Mouse (Mus musculus) liver, postnatal 0 days (tissue): ENCODE data around the gene Mgat4a. TPM values are rescaled to one million over a fixed set of nuclear protein-coding genes. Genes with fewer than 3 reads are reported as not detected.
A peak's percentile ranks its signal among the peaks of the same experiment; 100 is the strongest.

Source experiments
- ATAC-seq: fragments of 200-750 bp; cut with Nextera tagmentation; 2 replicates; pipeline ENCODE4 v1.8.0; 2017; ENCODE audit warnings: mild to moderate bottlenecking, moderate library complexity
- DNase-seq: peaks from one replicate; pipeline ENCODE4 v3.0.0-alpha.2; 2016
- H3K27ac ChIP-seq: fragments of 300-500 bp; sonication (generic); 2 replicates; pipeline ENCODE4 v1.5.1; 2014; ENCODE audit warnings: antibody characterized with exemption, moderate library complexity, mild to moderate bottlenecking, low read depth
- H3K27me3 ChIP-seq: fragments of 300-500 bp; sonication (generic); 2 replicates; pipeline ENCODE4 v1.6.1; 2014; ENCODE audit warnings: low read length, control low read depth, mixed read lengths; ENCODE audit not compliant: insufficient read depth
- H3K36me3 ChIP-seq: fragments of 300-500 bp; sonication (generic); replicated peaks from 2 replicates; pipeline ENCODE4 v1.6.1; 2014; ENCODE audit warnings: mild to moderate bottlenecking, control low read depth, low read length, moderate library complexity, mixed read lengths; ENCODE audit not compliant: insufficient read depth
- H3K4me1 ChIP-seq: fragments of 300-500 bp; sonication (generic); 2 replicates; pipeline ENCODE4 v1.6.1; 2014; ENCODE audit warnings: antibody characterized with exemption, mild to moderate bottlenecking, control low read depth; ENCODE audit not compliant: insufficient read depth
- H3K4me2 ChIP-seq: fragments of 300-500 bp; sonication (generic); 2 replicates; pipeline ENCODE4 v1.6.1; 2014; ENCODE audit warnings: low read depth, mild to moderate bottlenecking, low read length, moderate library complexity, mixed read lengths
- H3K4me3 ChIP-seq: fragments of 300-500 bp; sonication (generic); 2 replicates; pipeline ENCODE4 v1.5.1; 2014; ENCODE audit warnings: low read depth, low read length
- H3K9ac ChIP-seq: fragments of 300-500 bp; sonication (generic); replicated peaks from 2 replicates; pipeline ENCODE4 v1.6.1; 2014; ENCODE audit warnings: mild to moderate bottlenecking, moderate library complexity
- H3K9me3 ChIP-seq: fragments of 300-500 bp; sonication (generic); 2 replicates; pipeline ENCODE4 v1.6.1; 2016; ENCODE audit warnings: mild to moderate bottlenecking, control low read depth, low read length, mixed read lengths
- CTCF ChIP-seq: sonication (generic); IDR thresholded peaks from 2 replicates; pipeline ENCODE4 v1.5.1; 2016; ENCODE audit warnings: antibody characterized with exemption, low read depth
- EP300 ChIP-seq: IDR thresholded peaks from 2 replicates; pipeline ENCODE4 v1.6.1; 2016; ENCODE audit warnings: antibody characterized with exemption, low read depth, mild to moderate bottlenecking
- WGBS: fragments of 180-500 bp; shearing (Covaris S2); extraction: QIAGEN DNeasy Blood & Tissue Kit; methylation state at CpG from one replicate; pipeline ENCODE4 v1.1.7; 2014; ENCODE audit not compliant: insufficient replicate concordance; 5-methylcytosine and 5-hydroxymethylcytosine counted together
- polyA plus RNA-seq: library from polyadenylated mRNA; unstranded; fragments of >200 nt; fragmentation: Nextera tagmentation; extraction: Ambion mirVana; gene quantifications from 2 replicates; pipeline ENCODE4 v1.2.1, GENCODE M21; 2015

The Mgat4a gene
- polyA plus RNA-seq, 1 experiment from 2014 or later: 0.66 TPM

DNA sequence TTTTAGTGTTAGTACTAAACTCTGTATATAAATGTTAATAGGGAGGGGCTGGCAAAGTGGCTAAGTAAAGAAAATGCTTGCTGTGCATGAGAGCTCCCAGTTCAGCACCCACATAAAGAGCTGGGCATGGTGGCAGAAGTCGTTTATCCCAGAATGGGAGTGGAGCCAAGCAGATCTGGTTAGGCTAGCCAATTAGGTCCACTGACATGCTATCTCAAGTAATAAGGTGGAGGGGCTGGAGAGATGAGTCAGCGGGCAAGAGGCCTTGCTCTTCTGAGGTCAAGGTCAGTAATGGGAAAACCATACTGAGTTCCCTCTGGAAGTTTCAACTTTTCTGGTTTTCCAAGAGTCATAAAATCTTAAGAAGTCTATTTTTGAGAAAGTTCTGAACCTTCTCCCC is 111.9 kb downstream of the Mgat4a start:
- peak overlapping the region; percentile 96 for H3K9ac ChIP-seq
- no peak for DNase-seq
- H3K27me3 ChIP-seq: no peaks in the 10 kb centered on the region
- peak overlapping the region; percentile 81 for H3K4me2 ChIP-seq
- H3K4me1 ChIP-seq: peaks cover 19% of the 10 kb centered on the region
- TF ChIP-seq EP300 (no peak), CTCF (no peak)
- no peak for ATAC-seq
- WGBS: 29% methylated on average over 2 of the region's 2 CpGs
- peak overlapping the region; percentile 92 for H3K4me3 ChIP-seq
- peak overlapping the region; percentile 94 for H3K27ac ChIP-seq
- H3K9me3 ChIP-seq: 0 out of 2 replicates have a peak, but pooled peaks cover 6% of the 10 kb centered on the region
- H3K36me3 ChIP-seq: peaks cover 39% of the 10 kb centered on the region

DNA sequence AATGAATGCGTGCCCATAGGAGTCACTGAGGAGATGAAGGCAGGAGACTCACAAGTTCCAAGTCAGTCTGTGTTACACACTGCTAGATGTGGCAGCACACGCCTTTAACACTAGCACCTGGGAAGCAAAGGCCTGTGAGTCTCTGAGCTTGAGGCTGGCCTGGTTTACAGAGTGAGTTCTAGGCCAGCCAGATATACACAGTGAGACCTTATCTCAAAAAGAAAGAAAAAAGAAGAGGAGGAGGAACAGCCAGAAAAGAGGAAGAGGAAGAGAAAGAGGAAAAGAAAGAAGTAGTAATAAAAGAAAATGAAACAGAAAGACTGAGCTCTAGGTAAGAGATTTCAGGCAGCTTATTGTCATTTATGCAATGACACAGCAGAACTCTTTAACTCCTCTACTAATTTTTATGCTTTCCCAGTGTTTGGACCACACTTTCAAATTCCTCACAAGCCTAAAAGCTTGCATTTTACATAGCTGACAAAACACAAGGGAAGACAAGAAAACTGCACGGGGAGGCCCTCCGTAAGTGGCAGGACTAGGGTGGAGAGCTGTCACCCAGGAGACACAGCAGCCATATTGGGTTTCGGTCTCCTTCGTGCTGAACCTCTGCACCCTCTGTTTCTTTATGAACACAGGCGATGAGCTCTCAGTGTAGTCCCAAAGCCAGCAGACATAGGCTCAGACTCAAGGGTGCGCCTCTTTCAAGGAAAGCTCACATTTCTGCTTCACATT is 113.5 kb downstream of the Mgat4a start:
- Histone ChIP-seq H3K36me3 (peaks cover 23% of the 10 kb centered on the region), H3K27ac (no peak overlapping the region), H3K4me1 (peaks cover 19% of the 10 kb centered on the region), H3K4me2 (no peak overlapping the region), H3K4me3 (no peak overlapping the region), H3K27me3 (no peaks in the 10 kb centered on the region), H3K9ac (no peak overlapping the region), H3K9me3 (peaks cover 8% of the 10 kb centered on the region; the same call in 1 of the 2 replicates)
- DNase-seq: no peak
- no peak for ATAC-seq
- TF ChIP-seq EP300: no peak
- no peak for TF ChIP-seq CTCF
- WGBS: 85% methylated on average over 8 of the region's 8 CpGs

DNA sequence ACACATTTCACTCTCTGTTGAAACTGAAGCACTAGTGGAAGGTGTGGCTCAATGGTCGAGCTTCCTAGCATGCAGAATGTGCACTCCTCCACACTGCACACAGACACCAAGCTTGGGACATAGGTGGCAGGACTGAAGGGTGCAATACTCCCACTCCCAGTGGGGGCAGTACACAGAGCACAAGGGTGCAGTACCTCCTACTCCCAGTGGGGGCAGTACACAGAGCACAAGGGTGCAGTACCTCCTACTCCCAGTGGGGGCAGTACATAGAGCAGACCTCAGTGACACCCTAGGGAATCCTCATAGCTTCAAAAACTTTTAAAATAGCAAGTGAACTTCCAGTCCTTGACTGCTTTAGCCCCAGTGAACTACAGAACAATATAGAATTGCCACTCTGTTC is 121.4 kb downstream of the Mgat4a start:
- Histone ChIP-seq H3K9me3 (peaks cover 7% of the 10 kb centered on the region; the same call in 1 of the 2 replicates), H3K36me3 (peaks cover 19% of the 10 kb centered on the region), H3K27me3 (no peaks in the 10 kb centered on the region), H3K9ac (no peak overlapping the region), H3K4me1 (no peaks in the 10 kb centered on the region), H3K27ac (no peak overlapping the region), H3K4me3 (no peak overlapping the region), H3K4me2 (no peak overlapping the region)
- 100% methylated on average over 1 of the region's 1 CpGs for WGBS
- DNase-seq (peak; percentile 54), ATAC-seq (peak; percentile 93)
- TF ChIP-seq EP300 (no peak), CTCF (peak; percentile 100)

DNA sequence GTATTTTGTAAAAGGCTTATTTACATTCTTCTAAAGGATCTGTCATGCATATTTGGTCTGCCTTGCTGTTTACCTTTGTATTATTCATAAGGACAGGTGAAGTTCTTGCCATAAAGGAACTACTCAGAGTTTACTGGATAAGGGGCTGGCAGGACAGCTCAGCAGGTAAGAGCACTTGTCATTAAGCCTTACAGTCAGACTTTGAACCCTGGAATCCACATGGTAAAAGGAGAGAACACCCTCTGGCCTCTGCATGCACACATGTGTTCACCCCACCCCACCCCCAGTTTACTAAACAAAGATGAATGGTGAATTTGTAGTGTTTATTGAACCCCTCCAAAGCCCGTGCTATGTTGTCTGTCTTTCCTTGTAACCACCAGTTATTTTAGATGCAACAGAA is 125.4 kb downstream of the Mgat4a start:
- 71% methylated on average over 1 of the region's 1 CpGs for WGBS
- no peak overlapping the region for H3K4me2 ChIP-seq
- no peaks in the 10 kb centered on the region for H3K27me3 ChIP-seq
- no peak overlapping the region for H3K4me3 ChIP-seq
- H3K9me3 ChIP-seq: no peaks in the 10 kb centered on the region
- peaks cover 16% of the 10 kb centered on the region for H3K36me3 ChIP-seq
- H3K4me1 ChIP-seq: no peaks in the 10 kb centered on the region
- ATAC-seq (no peak), DNase-seq (no peak)
- no peak overlapping the region for H3K27ac ChIP-seq
- TF ChIP-seq CTCF (no peak), EP300 (no peak)
- H3K9ac ChIP-seq: no peak overlapping the region

DNA sequence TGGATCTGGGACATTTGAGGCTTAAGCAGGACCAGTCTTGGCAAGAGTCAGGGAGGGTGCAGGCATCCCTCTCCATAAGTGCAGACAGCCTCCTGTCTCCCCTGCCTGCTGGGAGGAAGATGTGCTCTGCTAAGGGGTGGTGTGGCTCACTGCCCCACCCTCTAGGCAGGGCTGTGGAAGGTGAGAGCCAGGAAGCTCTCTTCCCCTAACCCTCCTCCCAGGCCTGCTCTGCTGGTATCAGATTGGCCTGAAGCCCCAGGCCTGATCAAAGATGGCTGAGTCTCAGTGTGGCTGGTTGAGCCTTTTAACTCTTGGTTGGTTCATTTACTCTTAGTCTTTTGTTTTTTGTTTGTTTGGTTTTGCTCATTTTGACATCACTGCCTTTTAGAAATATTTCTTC is 131.2 kb downstream of the Mgat4a start:
- Histone ChIP-seq H3K4me1 (no peaks in the 10 kb centered on the region), H3K4me2 (no peak overlapping the region), H3K36me3 (peaks cover 8% of the 10 kb centered on the region; the same call in 1 of the 2 replicates), H3K4me3 (no peak overlapping the region), H3K27me3 (no peaks in the 10 kb centered on the region), H3K9me3 (no peaks in the 10 kb centered on the region), H3K27ac (no peak overlapping the region), H3K9ac (no peak overlapping the region)
- TF ChIP-seq CTCF (no peak), EP300 (no peak)
- ATAC-seq (no peak), DNase-seq (no peak)

DNA sequence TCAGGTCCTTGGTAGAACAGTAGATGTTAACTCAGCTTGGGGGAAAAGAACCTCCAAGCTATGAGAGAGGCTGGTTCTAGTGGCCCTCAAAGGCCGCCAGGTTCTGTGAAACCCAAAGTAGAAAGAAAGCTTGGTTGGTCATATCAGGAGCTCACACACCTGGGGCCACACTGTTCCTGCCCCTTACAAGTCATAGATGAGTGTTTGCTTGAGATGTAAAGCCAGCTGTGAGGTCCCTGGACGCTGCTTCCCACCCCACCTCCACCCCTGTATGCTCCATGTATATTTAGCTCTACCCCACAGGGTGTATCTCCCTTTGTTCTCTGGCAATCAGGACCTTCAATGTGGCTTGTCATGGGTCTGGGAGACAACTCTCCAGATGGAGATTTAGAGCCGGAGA is 132.1 kb downstream of the Mgat4a start:
- ATAC-seq (no peak), DNase-seq (no peak)
- no peak overlapping the region for H3K4me2 ChIP-seq
- no peaks in the 10 kb centered on the region for H3K4me1 ChIP-seq
- H3K9me3 ChIP-seq: no peaks in the 10 kb centered on the region
- TF ChIP-seq EP300 (no peak), CTCF (no peak)
- peaks cover 12% of the 10 kb centered on the region; the same call in 1 of the 2 replicates for H3K36me3 ChIP-seq
- H3K27me3 ChIP-seq: no peaks in the 10 kb centered on the region
- no peak overlapping the region for H3K27ac ChIP-seq
- no peak overlapping the region for H3K9ac ChIP-seq
- H3K4me3 ChIP-seq: no peak overlapping the region
- 82% methylated on average over 3 of the region's 3 CpGs for WGBS

DNA sequence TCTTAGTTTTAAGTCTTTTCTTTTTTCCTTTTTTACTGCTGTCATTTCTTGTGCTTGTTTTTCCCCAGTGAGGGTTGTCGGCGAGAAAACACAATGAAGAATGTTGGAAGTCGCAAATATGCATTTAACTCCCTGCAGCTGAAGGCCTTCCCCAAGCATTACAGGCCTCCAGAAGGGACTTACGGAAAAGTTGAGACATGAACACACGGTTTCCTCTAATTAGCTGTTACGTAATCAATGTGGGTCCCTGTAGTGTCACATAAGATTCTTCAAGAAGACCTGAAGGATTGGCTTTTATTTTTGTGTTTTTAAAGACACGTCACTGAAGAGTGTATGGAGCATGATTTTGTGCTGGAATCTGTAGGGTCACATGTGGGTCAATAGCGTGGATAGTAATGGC is 132.8 kb downstream of the Mgat4a start:
- Histone ChIP-seq H3K27ac (no peak overlapping the region), H3K4me1 (no peaks in the 10 kb centered on the region), H3K27me3 (no peaks in the 10 kb centered on the region), H3K9ac (no peak overlapping the region), H3K9me3 (no peaks in the 10 kb centered on the region), H3K4me3 (no peak overlapping the region), H3K36me3 (peaks cover 13% of the 10 kb centered on the region; the same call in 1 of the 2 replicates), H3K4me2 (no peak overlapping the region)
- ATAC-seq (no peak), DNase-seq (no peak)
- 73% methylated on average over 8 of the region's 8 CpGs for WGBS
- TF ChIP-seq CTCF: no peak
- no peak for TF ChIP-seq EP300
